Mouse (Mus musculus): ENCODE data around the gene Gm11983. TPM values are rescaled to one million over a fixed set of nuclear protein-coding genes. Genes with fewer than 3 reads are reported as not detected.
"Not testable (repeated sequence)": the region's sequence is repeated elsewhere in the genome, so short reads cannot be mapped to it uniquely, and the experiment has no call there.

Gm11983 gene
- total and polyA plus RNA-seq, 3 experiments = not detected

DNA sequence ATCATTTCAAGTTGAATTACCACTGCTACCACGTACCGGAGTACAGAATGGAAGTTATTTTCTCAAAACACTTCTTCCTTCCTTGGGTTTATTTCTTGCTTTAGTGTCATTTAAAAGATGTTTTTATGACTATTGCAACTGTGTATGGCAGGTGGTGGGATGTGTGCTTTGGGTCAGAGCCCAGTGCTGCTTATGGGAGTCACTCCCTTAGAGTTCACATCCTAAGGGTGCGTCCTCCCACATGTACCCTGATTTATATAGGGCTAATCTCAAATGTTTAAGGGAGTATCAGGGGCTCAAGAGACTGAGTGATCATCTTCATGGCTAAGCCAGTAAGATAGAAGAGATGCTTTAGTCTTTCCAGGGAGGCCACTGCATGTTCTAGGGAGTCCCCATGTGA is 11.3 kb downstream of the Gm11983 start:
- Histone ChIP-seq H3K4me3 (no peak overlapping the region), H3K27me3 (ENCODE audit: control insufficient read depth, insufficient read depth, low read length) (no peaks in the 10 kb centered on the region), H3K27ac (no peak overlapping the region), H3K4me1 (ENCODE audit: control insufficient read depth, insufficient read depth, low read length) (no peaks in the 10 kb centered on the region), H3K36me3 (ENCODE audit: control insufficient read depth, insufficient read depth, low read length) (no peaks in the 10 kb centered on the region), H3K9ac (ENCODE audit: low read depth, low read length) (no peak overlapping the region), H3K79me2 (replicated peaks; ENCODE audit: control insufficient read depth, insufficient read depth, low read length) (no peaks in the 10 kb centered on the region)
- intact Hi-C loops (cut with DNase I) = no loop called here
- WGBS = 75% methylated on average over 3 of the region's 3 CpGs
- DNase-seq = no peak
- TF ChIP-seq CTCF (IDR thresholded peaks at IDR 0.05) = no peak
- TF ChIP-seq EP300 (IDR thresholded peaks at IDR 0.05; ENCODE audit: insufficient read depth, low read depth, low read length) = no peak
- no peak for TF ChIP-seq POLR2A (IDR thresholded peaks at IDR 0.05; ENCODE audit: insufficient read depth, low read depth, low read length)

DNA sequence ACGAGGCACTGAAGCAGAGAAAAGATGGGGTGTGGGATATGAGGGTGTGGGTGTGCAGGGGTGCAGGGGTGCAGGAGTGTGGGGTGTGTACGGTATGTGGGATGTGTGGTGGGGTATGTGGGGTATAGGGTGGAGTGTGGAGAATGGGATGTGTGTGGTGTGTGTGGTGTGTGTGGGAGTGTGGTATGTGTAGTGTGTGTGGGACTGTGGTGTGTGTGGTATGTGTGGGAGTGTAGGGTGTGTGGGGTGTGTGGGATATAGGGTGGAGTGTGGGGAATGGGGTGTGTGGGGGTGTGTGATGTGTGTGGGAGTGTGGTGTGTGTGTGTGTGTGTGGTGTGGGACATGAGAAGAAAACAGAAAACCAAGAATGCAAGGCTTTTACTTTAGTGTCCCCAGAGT is 14.3 kb downstream of the Gm11983 start:
- H3K27me3 ChIP-seq (ENCODE audit: control insufficient read depth, insufficient read depth, low read length) = no peaks in the 10 kb centered on the region
- WGBS = 81% methylated on average over 2 of the region's 2 CpGs
- DNase-seq = no peak
- H3K36me3 ChIP-seq (ENCODE audit: control insufficient read depth, insufficient read depth, low read length) = no peaks in the 10 kb centered on the region
- no peaks in the 10 kb centered on the region for H3K79me2 ChIP-seq (replicated peaks; ENCODE audit: control insufficient read depth, insufficient read depth, low read length)
- no peak overlapping the region for H3K27ac ChIP-seq
- no peak for TF ChIP-seq EP300 (IDR thresholded peaks at IDR 0.05; ENCODE audit: insufficient read depth, low read depth, low read length)
- TF ChIP-seq CTCF (IDR thresholded peaks at IDR 0.05) = no peak
- TF ChIP-seq POLR2A (IDR thresholded peaks at IDR 0.05; ENCODE audit: insufficient read depth, low read depth, low read length) = no peak
- H3K4me3 ChIP-seq = no peak overlapping the region
- H3K4me1 ChIP-seq (ENCODE audit: control insufficient read depth, insufficient read depth, low read length) = no peaks in the 10 kb centered on the region
- intact Hi-C loops (cut with DNase I) = no loop called here
- no peak overlapping the region for H3K9ac ChIP-seq (ENCODE audit: low read depth, low read length)

DNA sequence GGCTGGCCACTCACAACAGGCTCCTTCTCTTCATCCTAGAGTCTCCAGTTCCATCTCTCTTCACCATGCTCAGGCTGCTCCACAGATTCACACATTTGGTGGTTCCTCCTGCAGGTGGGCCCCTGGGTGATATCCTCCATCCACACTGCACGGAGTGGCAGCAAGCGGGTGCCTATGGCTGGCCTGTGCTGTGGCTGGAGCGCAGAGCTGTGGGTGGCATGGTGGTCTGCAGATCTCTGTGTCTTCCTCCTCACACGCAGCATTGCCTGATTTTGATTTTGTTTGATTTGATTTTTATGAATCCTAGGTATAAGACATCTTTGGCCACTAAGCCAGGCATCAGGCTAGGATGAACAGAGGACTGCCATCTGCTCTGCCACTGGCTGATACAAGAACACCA is 23.0 kb downstream of the Gm11983 start:
- intact Hi-C loops (cut with DNase I) = no loop called here
- TF ChIP-seq CTCF (IDR thresholded peaks at IDR 0.05) (no peak), POLR2A (IDR thresholded peaks at IDR 0.05; ENCODE audit: insufficient read depth, low read depth, low read length) (no peak), EP300 (IDR thresholded peaks at IDR 0.05; ENCODE audit: insufficient read depth, low read depth, low read length) (no peak)
- no peak for DNase-seq
- Histone ChIP-seq H3K4me1 (ENCODE audit: control insufficient read depth, insufficient read depth, low read length) (no peaks in the 10 kb centered on the region), H3K27me3 (ENCODE audit: control insufficient read depth, insufficient read depth, low read length) (no peaks in the 10 kb centered on the region), H3K27ac (no peak overlapping the region), H3K79me2 (replicated peaks; ENCODE audit: control insufficient read depth, insufficient read depth, low read length) (no peaks in the 10 kb centered on the region), H3K9ac (ENCODE audit: low read depth, low read length) (no peak overlapping the region), H3K36me3 (ENCODE audit: control insufficient read depth, insufficient read depth, low read length) (no peaks in the 10 kb centered on the region), H3K4me3 (no peak overlapping the region)
- 88% methylated on average over 4 of the region's 4 CpGs for WGBS

DNA sequence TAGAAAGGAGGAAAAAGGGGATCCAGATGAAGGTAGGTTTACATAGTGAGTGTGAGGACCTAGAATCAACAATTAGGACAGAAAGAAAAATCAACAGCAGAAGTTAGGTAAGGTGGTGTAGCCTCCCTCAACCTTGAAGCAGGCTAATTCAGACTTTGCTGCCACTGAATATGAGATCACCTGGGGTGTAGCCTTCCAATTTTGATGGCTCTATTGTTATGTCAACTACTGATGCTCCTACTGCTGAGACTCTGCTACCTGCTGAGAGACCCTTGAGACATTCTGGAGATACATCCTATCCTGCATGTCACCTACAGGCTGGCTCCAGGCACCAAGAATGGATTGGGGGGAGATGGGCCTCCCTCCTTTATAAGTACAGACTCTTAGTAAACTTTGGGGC is 34.6 kb downstream of the Gm11983 start:
- intact Hi-C loops (cut with DNase I); DNase-seq; H3K9ac ChIP-seq (ENCODE audit: low read depth, low read length); H3K4me3 ChIP-seq; H3K79me2 ChIP-seq (replicated peaks; ENCODE audit: control insufficient read depth, insufficient read depth, low read length); H3K4me1 ChIP-seq (ENCODE audit: control insufficient read depth, insufficient read depth, low read length); H3K27ac ChIP-seq; H3K36me3 ChIP-seq (ENCODE audit: control insufficient read depth, insufficient read depth, low read length); H3K27me3 ChIP-seq (ENCODE audit: control insufficient read depth, insufficient read depth, low read length): not testable (repeated sequence)

DNA sequence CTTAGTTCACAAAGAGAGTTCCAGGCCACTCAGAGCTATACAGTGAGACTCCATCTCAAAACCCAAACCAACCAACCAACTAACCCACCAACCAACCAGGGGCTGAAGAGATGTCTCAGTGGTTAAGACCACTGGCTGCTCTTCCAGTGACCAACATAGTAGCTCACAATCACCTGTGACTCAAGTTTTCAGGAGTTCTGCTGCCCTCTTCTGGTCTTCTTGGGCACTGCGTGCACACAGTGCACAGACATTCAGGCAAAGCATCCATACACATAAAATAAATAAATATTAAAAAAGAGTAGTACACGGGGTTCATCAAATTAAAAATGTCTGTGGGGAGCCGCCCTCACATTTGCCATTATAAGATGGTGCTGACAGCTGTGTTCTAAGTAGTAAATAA is 46.8 kb downstream of the Gm11983 start:
- Histone ChIP-seq H3K27ac (no peak overlapping the region), H3K79me2 (replicated peaks; ENCODE audit: control insufficient read depth, insufficient read depth, low read length) (no peaks in the 10 kb centered on the region), H3K36me3 (ENCODE audit: control insufficient read depth, insufficient read depth, low read length) (no peaks in the 10 kb centered on the region), H3K27me3 (ENCODE audit: control insufficient read depth, insufficient read depth, low read length) (peaks cover 2% of the 10 kb centered on the region; the same call in 1 of the 2 replicates), H3K4me1 (ENCODE audit: control insufficient read depth, insufficient read depth, low read length) (no peaks in the 10 kb centered on the region), H3K4me3 (no peak overlapping the region), H3K9ac (ENCODE audit: low read depth, low read length) (no peak overlapping the region)
- no peak for DNase-seq
- intact Hi-C loops (cut with DNase I) = no loop called here
- 89% methylated on average over 3 of the region's 3 CpGs for WGBS
- peak; percentile 54 for TF ChIP-seq CTCF (IDR thresholded peaks at IDR 0.05)
- TF ChIP-seq POLR2A (IDR thresholded peaks at IDR 0.05; ENCODE audit: insufficient read depth, low read depth, low read length) = no peak

Other genes starting within 250 kb of the Gm11983 start
- under 1 TPM; 0.23 to 0.52 TPM for gene Nacad, start 231.6 kb downstream of the Gm11983 start, total RNA-seq (2021)
- 0.67 and 1.4 TPM in 2 replicates for gene Nacad, start 231.6 kb downstream of the Gm11983 start, polyA plus RNA-seq (2012; rRNA removed)
- 10 to 100 TPM; 85.1 to 95.8 TPM for gene Tbrg4, start 211.6 kb downstream of the Gm11983 start, total RNA-seq (2021)
- gene Tbrg4, start 211.6 kb downstream of the Gm11983 start, polyA plus RNA-seq (2012; rRNA removed) = 110 and 131 TPM in 2 replicates
- gene Wap, start 199.0 kb downstream of the Gm11983 start, total RNA-seq (2021) = not detected
- gene Wap, start 199.0 kb downstream of the Gm11983 start, polyA plus RNA-seq (2012; rRNA removed) = not detected in 2 replicates
- 1 to 10 TPM; 6.0 to 7.6 TPM for gene Ramp3, start 179.1 kb downstream of the Gm11983 start, total RNA-seq (2021)
- gene Ramp3, start 179.1 kb downstream of the Gm11983 start, polyA plus RNA-seq (2012; rRNA removed) = 7.6 and 9.5 TPM in 2 replicates
- gene Adcy1, start 225.8 kb upstream of the Gm11983 start, total RNA-seq (2021) = 1 to 10 TPM; 1.2 to 1.6 TPM
- gene Adcy1, start 225.8 kb upstream of the Gm11983 start, polyA plus RNA-seq (2012; rRNA removed) = 2.3 and 3.7 TPM in 2 replicates

Measured in heart, adult 2 months (tissue).